Mouse (Mus musculus): ENCODE data around the gene Gfod2. TPM values are rescaled to one million over a fixed set of nuclear protein-coding genes. Genes with fewer than 3 reads are reported as not detected.

Gfod2 gene
- total and polyA plus RNA-seq, 2 experiments from 2014 or later, result 53.1 to 53.8 TPM

DNA sequence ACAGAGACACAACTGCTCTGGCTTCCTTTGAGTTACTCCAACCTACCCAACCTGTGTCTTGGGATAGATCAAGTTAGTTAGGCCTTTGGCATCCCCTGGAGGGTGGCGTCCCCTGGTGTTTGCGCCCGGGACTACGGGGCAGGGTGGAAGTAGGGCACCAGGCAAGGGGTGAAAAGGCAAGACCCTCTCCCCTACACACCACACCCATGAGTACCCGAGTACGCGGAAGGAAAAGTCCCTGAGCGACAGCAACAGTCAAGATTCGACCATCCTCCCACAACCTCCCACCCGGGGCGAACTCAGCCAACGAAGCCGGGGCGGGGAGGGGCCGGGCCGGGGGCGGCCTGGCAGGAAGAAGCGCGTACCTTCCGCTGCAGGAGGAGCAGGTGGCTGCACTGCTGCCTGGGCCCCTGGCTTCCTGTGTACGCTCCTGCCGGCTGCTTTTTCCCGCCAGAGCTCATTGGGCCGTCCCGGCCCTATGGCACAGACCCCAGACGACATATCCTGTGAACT lies 72.6 kb downstream of the Gfod2 start, which contains the start of gene Carmil2:
Carmil2 (plus strand) TSS at position 479 of the 513 bp plus-strand sequence.
- Histone ChIP-seq H3K27me3 (ENCODE audit: insufficient read depth, low read length) (no peaks in the 10 kb centered on the region), H3K4me1 (ENCODE audit: insufficient read depth, low read length) (no peaks in the 10 kb centered on the region), H3K9ac (replicated peaks; ENCODE audit: low read length) (no peak within 1 kb of the TSS), H3K4me2 (ENCODE audit: low read depth, low read length) (peak within 1 kb of the TSS; percentile 36), H3K4me3 (ENCODE audit: low read length) (no peak within 1 kb of the TSS), H3K27ac (no peak within 1 kb of the TSS), H3K36me3 (ENCODE audit: insufficient read depth, low read length) (peaks cover 30% of the 10 kb centered on the region), H3K9me3 (ENCODE audit: low read length) (no peaks in the 10 kb centered on the region)
- DNase-seq (ENCODE audit: low spot score) (no peak), ATAC-seq (peak; percentile 41; the same call in 1 of the 2 replicates)
- TF ChIP-seq CTCF (IDR thresholded peaks at IDR 0.05; ENCODE audit: low read depth), result peak; percentile 72
- WGBS, result 16% methylated on average over 26 of the region's 26 CpGs

DNA sequence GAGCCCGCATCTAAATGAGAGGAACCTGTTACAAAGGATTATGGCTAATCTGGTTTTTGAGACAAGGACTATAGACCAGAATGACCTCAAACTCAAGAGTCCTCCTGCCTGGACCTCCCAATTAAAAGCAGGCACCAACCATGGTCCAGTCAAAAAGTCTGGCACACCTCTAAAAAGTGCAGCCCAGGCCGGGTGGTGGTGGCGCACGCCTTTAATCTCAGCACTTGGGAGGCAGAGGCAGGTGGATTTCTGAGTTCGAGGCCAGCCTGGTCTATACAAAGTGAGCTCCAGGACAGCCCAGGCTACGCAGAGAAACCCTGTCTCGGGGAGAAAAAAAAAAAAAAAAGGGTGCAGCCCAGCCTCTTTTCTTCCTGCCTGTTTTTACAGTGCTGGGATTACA lies 73.1 kb downstream of the Gfod2 start:
- H3K9me3 ChIP-seq (ENCODE audit: low read length), result no peaks in the 10 kb centered on the region

DNA sequence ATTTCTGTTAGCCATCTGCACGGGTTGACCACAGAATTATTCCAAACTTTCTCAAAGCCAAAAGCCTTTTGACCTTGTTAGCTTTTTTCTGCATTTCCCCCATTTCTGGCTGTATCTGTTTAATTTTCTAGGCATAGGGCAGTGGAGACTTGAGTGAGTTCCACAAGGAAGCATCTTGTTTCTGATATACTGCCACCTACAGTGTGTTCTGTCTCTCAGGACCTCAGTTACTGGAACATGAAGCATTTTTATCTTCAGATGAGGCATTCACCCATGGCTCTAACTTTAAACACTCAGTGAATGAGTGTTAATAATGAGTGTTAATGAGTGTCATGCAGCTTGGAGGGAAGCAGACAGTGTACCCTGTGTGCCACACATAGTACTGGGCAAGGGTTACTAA lies 80.6 kb downstream of the Gfod2 start:
- no peaks in the 10 kb centered on the region for H3K27me3 ChIP-seq (ENCODE audit: insufficient read depth, low read length)
- WGBS, result 93% methylated on average over 1 of the region's 1 CpGs
- H3K27ac ChIP-seq, result no peak overlapping the region
- TF ChIP-seq CTCF (IDR thresholded peaks at IDR 0.05; ENCODE audit: low read depth), result peak; percentile 41
- H3K36me3 ChIP-seq (ENCODE audit: insufficient read depth, low read length), result peaks cover 76% of the 10 kb centered on the region
- H3K4me1 ChIP-seq (ENCODE audit: insufficient read depth, low read length), result no peaks in the 10 kb centered on the region
- DNase-seq (ENCODE audit: low spot score), result no peak
- no peak for ATAC-seq
- no peak overlapping the region for H3K4me2 ChIP-seq (ENCODE audit: low read depth, low read length)
- H3K9ac ChIP-seq (replicated peaks; ENCODE audit: low read length), result no peak overlapping the region
- no peak overlapping the region for H3K4me3 ChIP-seq (ENCODE audit: low read length)
- no peaks in the 10 kb centered on the region for H3K9me3 ChIP-seq (ENCODE audit: low read length)

More for the DNA sequence above, 73.1 kb downstream of the Gfod2 start:
- ATAC-seq, result no peak
- no peaks in the 10 kb centered on the region for H3K4me1 ChIP-seq (ENCODE audit: insufficient read depth, low read length)
- whole genome bisulfite sequencing, result 88% methylated on average over 7 of the region's 7 CpGs
- TF ChIP-seq CTCF (IDR thresholded peaks at IDR 0.05; ENCODE audit: low read depth), result no peak
- no peak overlapping the region for H3K4me3 ChIP-seq (ENCODE audit: low read length)
- no peak overlapping the region for H3K4me2 ChIP-seq (ENCODE audit: low read depth, low read length)
- no peak for DNase-seq (ENCODE audit: low spot score)
- H3K27ac ChIP-seq, result no peak overlapping the region
- no peaks in the 10 kb centered on the region for H3K27me3 ChIP-seq (ENCODE audit: insufficient read depth, low read length)
- no peak overlapping the region for H3K9ac ChIP-seq (replicated peaks; ENCODE audit: low read length)
- H3K36me3 ChIP-seq (ENCODE audit: insufficient read depth, low read length), result peaks cover 36% of the 10 kb centered on the region

Other genes with a start within 250 kb of the Gfod2 start
- gene Hsd11b2, start 239.9 kb downstream of the Gfod2 start, total RNA-seq (2014; rRNA removed), result 6.1 and 9.9 TPM in 2 replicates
- 6.3 and 7.4 TPM in 2 replicates for gene Hsd11b2, start 239.9 kb downstream of the Gfod2 start, polyA plus RNA-seq (2015; fragmentation: Nextera tagmentation; extraction: Ambion mirVana)
- 231 and 249 TPM in 2 replicates for gene Atp6v0d1, start 192.6 kb downstream of the Gfod2 start, total RNA-seq (2014; rRNA removed)
- 271 and 289 TPM in 2 replicates for gene Atp6v0d1, start 192.6 kb downstream of the Gfod2 start, polyA plus RNA-seq (2015; fragmentation: Nextera tagmentation; extraction: Ambion mirVana)
- gene Ripor1, start 153.4 kb downstream of the Gfod2 start, total RNA-seq (2014; rRNA removed), result 14.4 and 15.1 TPM in 2 replicates
- 23.5 and 28.7 TPM in 2 replicates for gene Ripor1, start 153.4 kb downstream of the Gfod2 start, polyA plus RNA-seq (2015; fragmentation: Nextera tagmentation; extraction: Ambion mirVana)
- gene Ctcf, start 122.1 kb downstream of the Gfod2 start, total RNA-seq (2014; rRNA removed), result 27.4 and 35.9 TPM in 2 replicates
- 87.4 and 88.1 TPM in 2 replicates for gene Ctcf, start 122.1 kb downstream of the Gfod2 start, polyA plus RNA-seq (2015; fragmentation: Nextera tagmentation; extraction: Ambion mirVana)
- gene Agrp, start 121.3 kb downstream of the Gfod2 start, total RNA-seq (2014; rRNA removed), result 2.1 TPM in 1 of 2 replicates, not detected in the other
- gene Agrp, start 121.3 kb downstream of the Gfod2 start, polyA plus RNA-seq (2015; fragmentation: Nextera tagmentation; extraction: Ambion mirVana), result 1.3 and 1.4 TPM in 2 replicates
- gene Carmil2, start 72.4 kb downstream of the Gfod2 start, total RNA-seq (2014; rRNA removed), result 1.8 and 6.0 TPM in 2 replicates
- 29.1 and 30.5 TPM in 2 replicates for gene Carmil2, start 72.4 kb downstream of the Gfod2 start, polyA plus RNA-seq (2015; fragmentation: Nextera tagmentation; extraction: Ambion mirVana)
- gene Acd, start 57.6 kb downstream of the Gfod2 start, total RNA-seq (2014; rRNA removed), result 25.8 and 39.3 TPM in 2 replicates
- 82.1 and 88.2 TPM in 2 replicates for gene Acd, start 57.6 kb downstream of the Gfod2 start, polyA plus RNA-seq (2015; fragmentation: Nextera tagmentation; extraction: Ambion mirVana)
- 67.6 and 84.6 TPM in 2 replicates for gene Pard6a, start 57.5 kb downstream of the Gfod2 start, total RNA-seq (2014; rRNA removed)
- 74.4 and 75.5 TPM in 2 replicates for gene Pard6a, start 57.5 kb downstream of the Gfod2 start, polyA plus RNA-seq (2015; fragmentation: Nextera tagmentation; extraction: Ambion mirVana)
- gene 4933405L10Rik, start 51.0 kb downstream of the Gfod2 start, total RNA-seq (2014; rRNA removed), result not detected in 2 replicates
- gene 4933405L10Rik, start 51.0 kb downstream of the Gfod2 start, polyA plus RNA-seq (2015; fragmentation: Nextera tagmentation; extraction: Ambion mirVana), result 0.38 and 0.42 TPM in 2 replicates
- 11.7 and 12.1 TPM in 2 replicates for gene Enkd1, start 50.5 kb downstream of the Gfod2 start, total RNA-seq (2014; rRNA removed)
- gene Enkd1, start 50.5 kb downstream of the Gfod2 start, polyA plus RNA-seq (2015; fragmentation: Nextera tagmentation; extraction: Ambion mirVana), result 17.3 and 18.5 TPM in 2 replicates
- gene Ranbp10, start 68.7 kb upstream of the Gfod2 start, total RNA-seq (2014; rRNA removed), result 10.5 and 15.7 TPM in 2 replicates
- gene Ranbp10, start 68.7 kb upstream of the Gfod2 start, polyA plus RNA-seq (2015; fragmentation: Nextera tagmentation; extraction: Ambion mirVana), result 6.3 and 7.2 TPM in 2 replicates
- 0.36 and 0.37 TPM in 2 replicates for gene Tsnaxip1, start 69.1 kb upstream of the Gfod2 start, total RNA-seq (2014; rRNA removed)
- gene Tsnaxip1, start 69.1 kb upstream of the Gfod2 start, polyA plus RNA-seq (2015; fragmentation: Nextera tagmentation; extraction: Ambion mirVana), result 0.64 and 0.71 TPM in 2 replicates
- gene Cenpt, start 94.6 kb upstream of the Gfod2 start, total RNA-seq (2014; rRNA removed), result 40.9 and 45.3 TPM in 2 replicates
- gene Cenpt, start 94.6 kb upstream of the Gfod2 start, polyA plus RNA-seq (2015; fragmentation: Nextera tagmentation; extraction: Ambion mirVana), result 39.9 and 42.8 TPM in 2 replicates
- gene Thap11, start 96.5 kb upstream of the Gfod2 start, total RNA-seq (2014; rRNA removed), result 86.9 and 112 TPM in 2 replicates
- gene Thap11, start 96.5 kb upstream of the Gfod2 start, polyA plus RNA-seq (2015; fragmentation: Nextera tagmentation; extraction: Ambion mirVana), result 44.9 and 45.6 TPM in 2 replicates
- 20.1 and 49.6 TPM in 2 replicates for gene Nutf2, start 101.9 kb upstream of the Gfod2 start, total RNA-seq (2014; rRNA removed)
- 119 and 158 TPM in 2 replicates for gene Nutf2, start 101.9 kb upstream of the Gfod2 start, polyA plus RNA-seq (2015; fragmentation: Nextera tagmentation; extraction: Ambion mirVana)
- 113 and 118 TPM in 2 replicates for gene Edc4, start 122.2 kb upstream of the Gfod2 start, total RNA-seq (2014; rRNA removed)
- gene Edc4, start 122.2 kb upstream of the Gfod2 start, polyA plus RNA-seq (2015; fragmentation: Nextera tagmentation; extraction: Ambion mirVana), result 41.7 and 42.0 TPM in 2 replicates
- gene Nrn1l, start 134.9 kb upstream of the Gfod2 start, total RNA-seq (2014; rRNA removed), result 0.75 and 3.3 TPM in 2 replicates
- 1.9 and 2.0 TPM in 2 replicates for gene Nrn1l, start 134.9 kb upstream of the Gfod2 start, polyA plus RNA-seq (2015; fragmentation: Nextera tagmentation; extraction: Ambion mirVana)
- 30.0 and 32.3 TPM in 2 replicates for gene Pskh1, start 141.8 kb upstream of the Gfod2 start, total RNA-seq (2014; rRNA removed)
- 11.3 and 11.5 TPM in 2 replicates for gene Pskh1, start 141.8 kb upstream of the Gfod2 start, polyA plus RNA-seq (2015; fragmentation: Nextera tagmentation; extraction: Ambion mirVana)
- 1.7 and 5.5 TPM in 2 replicates for gene Ctrl, start 175.2 kb upstream of the Gfod2 start, total RNA-seq (2014; rRNA removed)
- 3.1 and 3.3 TPM in 2 replicates for gene Ctrl, start 175.2 kb upstream of the Gfod2 start, polyA plus RNA-seq (2015; fragmentation: Nextera tagmentation; extraction: Ambion mirVana)
- 67.3 and 75.1 TPM in 2 replicates for gene Psmb10, start 179.8 kb upstream of the Gfod2 start, total RNA-seq (2014; rRNA removed)
- 115 and 117 TPM in 2 replicates for gene Psmb10, start 179.8 kb upstream of the Gfod2 start, polyA plus RNA-seq (2015; fragmentation: Nextera tagmentation; extraction: Ambion mirVana)
- 24.7 and 26.5 TPM in 2 replicates for gene Lcat, start 184.7 kb upstream of the Gfod2 start, total RNA-seq (2014; rRNA removed)
- 13.0 and 16.8 TPM in 2 replicates for gene Lcat, start 184.7 kb upstream of the Gfod2 start, polyA plus RNA-seq (2015; fragmentation: Nextera tagmentation; extraction: Ambion mirVana)
- gene Slc12a4, start 207.4 kb upstream of the Gfod2 start, total RNA-seq (2014; rRNA removed), result 22.5 and 25.5 TPM in 2 replicates
- gene Slc12a4, start 207.4 kb upstream of the Gfod2 start, polyA plus RNA-seq (2015; fragmentation: Nextera tagmentation; extraction: Ambion mirVana), result 16.3 and 16.9 TPM in 2 replicates
- not detected in 2 replicates for gene Dpep3, start 220.8 kb upstream of the Gfod2 start, total RNA-seq (2014; rRNA removed)
- gene Dpep3, start 220.8 kb upstream of the Gfod2 start, polyA plus RNA-seq (2015; fragmentation: Nextera tagmentation; extraction: Ambion mirVana), result not detected in 2 replicates
- gene Dus2, start 232.7 kb upstream of the Gfod2 start, total RNA-seq (2014; rRNA removed), result 9.3 and 15.4 TPM in 2 replicates
- gene Dus2, start 232.7 kb upstream of the Gfod2 start, polyA plus RNA-seq (2015; fragmentation: Nextera tagmentation; extraction: Ambion mirVana), result 20.2 and 22.4 TPM in 2 replicates
- not detected in 2 replicates for gene Dpep2nb, start 247.3 kb upstream of the Gfod2 start, total RNA-seq (2014; rRNA removed)
- gene Dpep2nb, start 247.3 kb upstream of the Gfod2 start, polyA plus RNA-seq (2015; fragmentation: Nextera tagmentation; extraction: Ambion mirVana), result not detected in 2 replicates

All from hindbrain, postnatal 0 days (tissue).